Mouse (Mus musculus): ENCODE measurements at regions not wholly inside any gene's neighbourhood (a gene's known extent, or its start where the extent isn't known, plus 50 kb on each side); places are given as distances from the start of the nearest gene placed in this dataset.
A peak's percentile ranks its signal among the peaks of the same experiment; 100 is the strongest.

GRCm38 (mm10) chr17:83983837-83984388, 136.2 kb upstream of the Haao start:
- H3K4me3 ChIP-seq (replicated peaks; ENCODE audit: insufficient read depth, low read depth, low read length): no peak overlapping the region
- no peak overlapping the region for H3K27ac ChIP-seq (ENCODE audit: insufficient read depth, low read length)
- no peak for DNase-seq
- TF ChIP-seq POLR2A (IDR thresholded peaks at IDR 0.05; ENCODE audit: borderline replicate concordance, insufficient read depth, low read length) (no peak), CTCF (IDR thresholded peaks at IDR 0.05; ENCODE audit: borderline replicate concordance, insufficient read depth, low read depth, low read length) (no peak)
- H3K27me3 ChIP-seq (ENCODE audit: control insufficient read depth, insufficient read depth, low read length): no peaks in the 10 kb centered on the region
- H3K4me1 ChIP-seq (ENCODE audit: control insufficient read depth, insufficient read depth, low read length): peaks cover 6% of the 10 kb centered on the region; the same call in 1 of the 2 replicates
- WGBS: 86% methylated on average over 9 of the region's 9 CpGs

GRCm38 (mm10) chr17:83983070-83983836, 135.5 kb upstream of the Haao start:
- Histone ChIP-seq H3K4me1 (ENCODE audit: control insufficient read depth, insufficient read depth, low read length) (peaks cover 6% of the 10 kb centered on the region; the same call in 1 of the 2 replicates), H3K4me3 (replicated peaks; ENCODE audit: insufficient read depth, low read depth, low read length) (no peak overlapping the region), H3K27me3 (ENCODE audit: control insufficient read depth, insufficient read depth, low read length) (no peaks in the 10 kb centered on the region), H3K27ac (ENCODE audit: insufficient read depth, low read length) (peak overlapping the region; percentile 54)
- WGBS: 19% methylated on average over 18 of the region's 18 CpGs
- DNase-seq: no peak
- TF ChIP-seq CTCF (IDR thresholded peaks at IDR 0.05; ENCODE audit: borderline replicate concordance, insufficient read depth, low read depth, low read length): no peak
- no peak for TF ChIP-seq POLR2A (IDR thresholded peaks at IDR 0.05; ENCODE audit: borderline replicate concordance, insufficient read depth, low read length)

GRCm38 (mm10) chr17:83982700-83983069, 134.9 kb upstream of the Haao start:
- TF ChIP-seq POLR2A (IDR thresholded peaks at IDR 0.05; ENCODE audit: borderline replicate concordance, insufficient read depth, low read length) (no peak), CTCF (IDR thresholded peaks at IDR 0.05; ENCODE audit: borderline replicate concordance, insufficient read depth, low read depth, low read length) (no peak)
- Histone ChIP-seq H3K4me1 (ENCODE audit: control insufficient read depth, insufficient read depth, low read length) (peaks cover 6% of the 10 kb centered on the region; the same call in 1 of the 2 replicates), H3K4me3 (replicated peaks; ENCODE audit: insufficient read depth, low read depth, low read length) (no peak overlapping the region), H3K27ac (ENCODE audit: insufficient read depth, low read length) (peak overlapping the region; percentile 54; the same call in 1 of the 2 replicates), H3K27me3 (ENCODE audit: control insufficient read depth, insufficient read depth, low read length) (no peaks in the 10 kb centered on the region)
- DNase-seq: no peak
- 61% methylated on average over 8 of the region's 8 CpGs for WGBS

- H3K27ac ChIP-seq (ENCODE audit: insufficient read depth, low read length): no peak overlapping the region
- no peaks in the 10 kb centered on the region for H3K27me3 ChIP-seq (ENCODE audit: control insufficient read depth, insufficient read depth, low read length)
- no peak for DNase-seq
- H3K4me1 ChIP-seq (ENCODE audit: control insufficient read depth, insufficient read depth, low read length): peaks cover 6% of the 10 kb centered on the region; the same call in 1 of the 2 replicates
- TF ChIP-seq POLR2A (IDR thresholded peaks at IDR 0.05; ENCODE audit: borderline replicate concordance, insufficient read depth, low read length) (no peak), CTCF (IDR thresholded peaks at IDR 0.05; ENCODE audit: borderline replicate concordance, insufficient read depth, low read depth, low read length) (no peak)
- 63% methylated on average over 7 of the region's 7 CpGs for WGBS
- no peak overlapping the region for H3K4me3 ChIP-seq (replicated peaks; ENCODE audit: insufficient read depth, low read depth, low read length)
Observed at GRCm38 (mm10) chr17:83978858-83979470, 131.2 kb upstream of the Haao start.

GRCm38 (mm10) chr17:83977725-83978124, 130.0 kb upstream of the Haao start:
- TF ChIP-seq CTCF (IDR thresholded peaks at IDR 0.05; ENCODE audit: borderline replicate concordance, insufficient read depth, low read depth, low read length): no peak
- TF ChIP-seq POLR2A (IDR thresholded peaks at IDR 0.05; ENCODE audit: borderline replicate concordance, insufficient read depth, low read length): no peak
- no peak overlapping the region for H3K4me3 ChIP-seq (replicated peaks; ENCODE audit: insufficient read depth, low read depth, low read length)

GRCm38 (mm10) chr17:83975813-83976212, 128.1 kb upstream of the Haao start:
- H3K4me1 ChIP-seq (ENCODE audit: control insufficient read depth, insufficient read depth, low read length): no peaks in the 10 kb centered on the region
- no peak overlapping the region for H3K4me3 ChIP-seq (replicated peaks; ENCODE audit: insufficient read depth, low read depth, low read length)
- TF ChIP-seq CTCF (IDR thresholded peaks at IDR 0.05; ENCODE audit: borderline replicate concordance, insufficient read depth, low read depth, low read length) (no peak), POLR2A (IDR thresholded peaks at IDR 0.05; ENCODE audit: borderline replicate concordance, insufficient read depth, low read length) (no peak)
- H3K27ac ChIP-seq (ENCODE audit: insufficient read depth, low read length): no peak overlapping the region
- WGBS: 98% methylated on average over 7 of the region's 7 CpGs
- H3K27me3 ChIP-seq (ENCODE audit: control insufficient read depth, insufficient read depth, low read length): no peaks in the 10 kb centered on the region
- no peak for DNase-seq

More at GRCm38 (mm10) chr17:83977725-83978124, 130.0 kb upstream of the Haao start:
- Histone ChIP-seq H3K4me1 (ENCODE audit: control insufficient read depth, insufficient read depth, low read length) (0 out of 2 replicates have a peak, but pooled peaks cover 3% of the 10 kb centered on the region), H3K27me3 (ENCODE audit: control insufficient read depth, insufficient read depth, low read length) (no peaks in the 10 kb centered on the region), H3K27ac (ENCODE audit: insufficient read depth, low read length) (no peak overlapping the region)
- 82% methylated on average over 11 of the region's 11 CpGs for WGBS
- DNase-seq: no peak

GRCm38 (mm10) chr17:83973461-83974350, 125.9 kb upstream of the Haao start:
- no peak for TF ChIP-seq POLR2A (IDR thresholded peaks at IDR 0.05; ENCODE audit: borderline replicate concordance, insufficient read depth, low read length)
- TF ChIP-seq CTCF (IDR thresholded peaks at IDR 0.05; ENCODE audit: borderline replicate concordance, insufficient read depth, low read depth, low read length): peak; percentile 7; the same call in 1 of the 2 replicates
- peak; percentile 41 to 52 for DNase-seq
- H3K4me1 ChIP-seq (ENCODE audit: control insufficient read depth, insufficient read depth, low read length): peaks cover 10% of the 10 kb centered on the region
- no peaks in the 10 kb centered on the region for H3K27me3 ChIP-seq (ENCODE audit: control insufficient read depth, insufficient read depth, low read length)
- 68% methylated on average over 18 of the region's 18 CpGs for WGBS
- no peak overlapping the region for H3K4me3 ChIP-seq (replicated peaks; ENCODE audit: insufficient read depth, low read depth, low read length)
- H3K27ac ChIP-seq (ENCODE audit: insufficient read depth, low read length): no peak overlapping the region

Measured in cerebellum, adult 2 months (tissue).